Mouse (Mus musculus) liver, embryonic 16.5 days (tissue): ENCODE measurements around the gene Gm10985. TPM values are rescaled to one million over a fixed set of nuclear protein-coding genes. Genes with fewer than 3 reads are reported as not detected.

Experiments used
- polyA plus RNA-seq: library from polyadenylated mRNA; unstranded; fragments of >200 nt; fragmentation: Nextera tagmentation; extraction: Ambion mirVana; gene quantifications from 2 replicates; pipeline ENCODE4 v1.2.1, GENCODE M21; 2015

Gene Gm10985
- polyA plus RNA-seq, 1 experiment from 2014 or later, result not detected

Other genes with a start within 250 kb of the Gm10985 start
- gene Frem2, start 187.7 kb upstream of the Gm10985 start, polyA plus RNA-seq, result 0.29 and 0.41 TPM in 2 replicates
- 41.9 and 50.1 TPM in 2 replicates for gene Ufm1, start 18.7 kb downstream of the Gm10985 start, polyA plus RNA-seq